In the genomic region with DNA sequence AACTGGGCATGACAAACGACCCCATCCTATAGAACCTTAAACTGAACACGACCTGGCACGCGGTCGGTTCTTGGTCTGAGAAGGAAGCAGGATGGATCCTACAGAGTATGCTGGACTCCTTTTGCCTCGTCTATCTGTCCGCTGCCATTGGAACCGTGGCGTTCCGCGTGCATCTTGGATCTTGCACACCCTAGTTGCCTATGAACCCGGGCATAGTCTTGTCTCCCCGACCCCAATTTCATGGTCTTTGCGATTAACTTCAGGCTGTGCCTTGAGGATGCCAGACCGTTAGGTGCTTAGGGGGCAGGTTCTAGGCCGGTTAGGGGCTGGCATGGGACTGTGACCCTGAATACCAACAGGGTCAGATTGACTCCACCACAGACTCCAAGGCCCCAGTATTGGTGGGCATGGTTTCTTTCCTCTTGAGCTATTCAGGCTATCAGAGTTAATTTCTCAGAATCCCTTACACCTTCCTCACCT, we compare ENCODE assay signal across 8 mouse cellular contexts. TPM values are rescaled to one million over a fixed set of nuclear protein-coding genes. Genes with fewer than 3 reads are reported as not detected.
DNase-seq lines count a peak whose midpoint lies in the region; ATAC-seq lines count a peak whose summit lies in the region.

No protein-coding gene starts in this region.

- peak overlapping the region; percentile 93 for H3K4me2 ChIP-seq in kidney, embryonic 15.5 days
- H3K4me2 ChIP-seq in embryonic facial prominence, embryonic 11.5 days (ENCODE audit: low read depth, low read length), result peak overlapping the region; percentile 85
- H3K4me2 ChIP-seq in hindbrain, embryonic 14.5 days (replicated peaks), result peak overlapping the region; percentile 93
- peak overlapping the region; percentile 98 for H3K4me2 ChIP-seq in midbrain, embryonic 15.5 days

- no peaks in the 10 kb centered on the region for H3K36me3 ChIP-seq in kidney, embryonic 15.5 days
- no peaks in the 10 kb centered on the region for H3K36me3 ChIP-seq in embryonic facial prominence, embryonic 11.5 days (replicated peaks; ENCODE audit: control insufficient read depth, insufficient read depth, low read depth, low read length)
- H3K36me3 ChIP-seq in hindbrain, embryonic 14.5 days (replicated peaks; ENCODE audit: control insufficient read depth, insufficient read depth), result 0 out of 2 replicates have a peak, but pooled peaks cover 6% of the 10 kb centered on the region
- no peaks in the 10 kb centered on the region for H3K36me3 ChIP-seq in midbrain, embryonic 15.5 days (replicated peaks)

- ATAC-seq in kidney, embryonic 15.5 days (replicated peaks; ENCODE audit: low FRiP score), result no peak
- ATAC-seq in embryonic facial prominence, embryonic 11.5 days (replicated peaks; ENCODE audit: insufficient number of reproducible peaks, low FRiP score, low TSS enrichment, low read depth), result no peak
- no peak for ATAC-seq in hindbrain, embryonic 14.5 days (ENCODE audit: low FRiP score)
- 0 out of 2 replicates have a peak, but pooled peaks have one; percentile 0 for ATAC-seq in midbrain, embryonic 15.5 days (replicated peaks)

- H3K27me3 ChIP-seq in kidney, embryonic 15.5 days, result no peaks in the 10 kb centered on the region
- H3K27me3 ChIP-seq in embryonic facial prominence, embryonic 11.5 days (ENCODE audit: control insufficient read depth, insufficient read depth, low read length), result no peaks in the 10 kb centered on the region
- no peaks in the 10 kb centered on the region for H3K27me3 ChIP-seq in hindbrain, embryonic 14.5 days (ENCODE audit: control insufficient read depth, insufficient read depth, low read length)
- no peaks in the 10 kb centered on the region for H3K27me3 ChIP-seq in midbrain, embryonic 15.5 days (replicated peaks)

- WGBS in kidney, embryonic 15.5 days, result 9% methylated on average over 16 of the region's 16 CpGs
- 9% methylated on average over 16 of the region's 16 CpGs for WGBS in embryonic facial prominence, embryonic 11.5 days
- 5% methylated on average over 16 of the region's 16 CpGs for WGBS in hindbrain, embryonic 14.5 days
- WGBS in midbrain, embryonic 15.5 days, result 5% methylated on average over 16 of the region's 16 CpGs

- H3K27ac ChIP-seq in kidney, embryonic 15.5 days, result peak overlapping the region; percentile 99
- H3K27ac ChIP-seq in embryonic facial prominence, embryonic 11.5 days (replicated peaks; ENCODE audit: low read depth, low read length), result peak overlapping the region; percentile 98
- H3K27ac ChIP-seq in hindbrain, embryonic 14.5 days, result peak overlapping the region; percentile 98
- H3K27ac ChIP-seq in midbrain, embryonic 15.5 days, result peak overlapping the region; percentile 97

- H3K9me3 ChIP-seq in kidney, embryonic 15.5 days (replicated peaks), result no peaks in the 10 kb centered on the region
- no peaks in the 10 kb centered on the region for H3K9me3 ChIP-seq in embryonic facial prominence, embryonic 11.5 days (replicated peaks; ENCODE audit: control insufficient read depth, low read length)
- no peaks in the 10 kb centered on the region for H3K9me3 ChIP-seq in hindbrain, embryonic 14.5 days (ENCODE audit: control insufficient read depth, low read length)
- no peaks in the 10 kb centered on the region for H3K9me3 ChIP-seq in midbrain, embryonic 15.5 days

- peak overlapping the region; percentile 85 for H3K4me3 ChIP-seq in kidney, embryonic 15.5 days (replicated peaks)
- peak overlapping the region; percentile 91 for H3K4me3 ChIP-seq in embryonic facial prominence, embryonic 11.5 days (ENCODE audit: low read depth, low read length)
- peak overlapping the region; percentile 96 for H3K4me3 ChIP-seq in hindbrain, embryonic 14.5 days (replicated peaks; ENCODE audit: low read length)
- peak overlapping the region; percentile 97 for H3K4me3 ChIP-seq in midbrain, embryonic 15.5 days

- DNase-seq in kidney, postnatal 25 days, result no peak
- DNase-seq in embryonic facial prominence, embryonic 11.5 days (ENCODE audit: low spot score), result no peak
- no peak for DNase-seq in hindbrain, embryonic 14.5 days (ENCODE audit: low spot score)
- DNase-seq in ovary, postnatal 14 days (ENCODE audit: low spot score), result no peak
- no peak for DNase-seq in T-cell, adult 2 months (ENCODE audit: low spot score)
- no peak for DNase-seq in spleen, postnatal 14 days (ENCODE audit: low spot score in 2 of 2)

- peaks cover 51% of the 10 kb centered on the region for H3K4me1 ChIP-seq in kidney, embryonic 15.5 days
- peaks cover 16% of the 10 kb centered on the region for H3K4me1 ChIP-seq in embryonic facial prominence, embryonic 11.5 days (ENCODE audit: control insufficient read depth, insufficient read depth, low read length)
- peaks cover 33% of the 10 kb centered on the region for H3K4me1 ChIP-seq in hindbrain, embryonic 14.5 days (replicated peaks; ENCODE audit: control insufficient read depth, insufficient read depth, low read length)
- H3K4me1 ChIP-seq in midbrain, embryonic 15.5 days, result peaks cover 38% of the 10 kb centered on the region

- peak overlapping the region; percentile 97 for H3K9ac ChIP-seq in kidney, embryonic 15.5 days
- peak overlapping the region; percentile 99 for H3K9ac ChIP-seq in embryonic facial prominence, embryonic 11.5 days (replicated peaks; ENCODE audit: low read length)
- H3K9ac ChIP-seq in hindbrain, embryonic 14.5 days, result peak overlapping the region; percentile 99
- peak overlapping the region; percentile 99 for H3K9ac ChIP-seq in midbrain, embryonic 15.5 days

RNA-seq across cellular contexts. Expression of a gene that starts 0.7 kb away (rescaled TPM):
- 3.5 and 4.2 TPM in 2 replicates for polyA plus RNA-seq in kidney, embryonic 15.5 days (2015; fragmentation: Nextera tagmentation; extraction: Ambion mirVana)
- polyA plus RNA-seq in embryonic facial prominence, embryonic 11.5 days (2014; fragmentation: Nextera tagmentation; extraction: Ambion mirVana), result 5.4 and 5.6 TPM in 2 replicates
- 9.5 and 9.7 TPM in 2 replicates for polyA plus RNA-seq in hindbrain, embryonic 14.5 days (2014; fragmentation: Nextera tagmentation; extraction: Ambion mirVana)
- 6.8 and 7.1 TPM in 2 replicates for polyA plus RNA-seq in midbrain, embryonic 15.5 days (2015; fragmentation: Nextera tagmentation; extraction: Ambion mirVana)

RNA-seq across cellular contexts. Expression of a gene that starts 7.1 kb away (rescaled TPM):
- 0.27 TPM in 1 of 2 replicates, not detected in the other for polyA plus RNA-seq in kidney, embryonic 15.5 days (2015; fragmentation: Nextera tagmentation; extraction: Ambion mirVana)
- not detected in 2 replicates for polyA plus RNA-seq in embryonic facial prominence, embryonic 11.5 days (2014; fragmentation: Nextera tagmentation; extraction: Ambion mirVana)
- polyA plus RNA-seq in hindbrain, embryonic 14.5 days (2014; fragmentation: Nextera tagmentation; extraction: Ambion mirVana), result not detected in 2 replicates
- polyA plus RNA-seq in midbrain, embryonic 15.5 days (2015; fragmentation: Nextera tagmentation; extraction: Ambion mirVana), result not detected in 2 replicates

RNA-seq across cellular contexts. Expression of a gene that starts 55.3 kb away (rescaled TPM):
- 25.3 and 27.2 TPM in 2 replicates for polyA plus RNA-seq in kidney, embryonic 15.5 days (2015; fragmentation: Nextera tagmentation; extraction: Ambion mirVana)
- polyA plus RNA-seq in embryonic facial prominence, embryonic 11.5 days (2014; fragmentation: Nextera tagmentation; extraction: Ambion mirVana), result 33.3 and 34.0 TPM in 2 replicates
- polyA plus RNA-seq in hindbrain, embryonic 14.5 days (2014; fragmentation: Nextera tagmentation; extraction: Ambion mirVana), result 12.2 and 12.4 TPM in 2 replicates
- 9.4 and 9.9 TPM in 2 replicates for polyA plus RNA-seq in midbrain, embryonic 15.5 days (2015; fragmentation: Nextera tagmentation; extraction: Ambion mirVana)
